ENCODE assay signal across 13 mouse cellular contexts in genomic region chr16:30642229-30642628, GRCm38 (mm10). TPM values are rescaled to one million over a fixed set of nuclear protein-coding genes. Genes with fewer than 3 reads are reported as not detected.
DNase-seq lines count a peak whose midpoint lies in the region; TF ChIP-seq lines count a peak whose summit lies in the region.
"Had no signal": no experiment of that assay in that cellular context is flagged by ENCODE, and none has a peak within 500 bp of the region (broad histone marks: within the 10 kb centered on the region; RNA-seq: fewer than 3 reads in every experiment).

No protein-coding gene starts in this region.

- peaks cover 24% of the 10 kb centered on the region for H3K9me3 ChIP-seq in CH12.LX (replicated peaks; ENCODE audit: low read length)
- H3K9me3 ChIP-seq: heart, embryonic 15.5 days had no signal

- no peak overlapping the region for H3K4me3 ChIP-seq in layer of hippocampus, adult 2 months
- H3K4me3 ChIP-seq in CH12.LX (replicated peaks in 1 of 3; ENCODE audit: low read depth in 2 of 3, low read length in 2 of 3, poor library complexity in 1 of 3): no peak overlapping the region
- no peak overlapping the region for H3K4me3 ChIP-seq in bone marrow, adult 2 months (replicated peaks; ENCODE audit: control insufficient read depth, low read depth, low read length)
- H3K4me3 ChIP-seq: embryonic facial prominence, embryonic 10.5 days; heart, embryonic 15.5 days; megakaryocyte, embryonic 14.5 days had no signal

- in situ Hi-C loops in CH12.LX (cut with MboI; ENCODE audit: low pct_ligation_motif_present, low pct_unique_long_range_greater_than_20kb, low sequenced_read_pairs): no loop called here

- H3K36me3 ChIP-seq in CH12.LX (replicated peaks in 1 of 2; ENCODE audit: control insufficient read depth in 1 of 2, insufficient read depth in 1 of 2, low read length in 1 of 2): no peaks in the 10 kb centered on the region
- H3K36me3 ChIP-seq: embryonic facial prominence, embryonic 10.5 days; heart, embryonic 15.5 days had no signal

- H3K4me2 ChIP-seq in CH12.LX (ENCODE audit: insufficient read depth, low read depth, poor library complexity, severe bottlenecking): no peak overlapping the region
- H3K4me2 ChIP-seq: heart, embryonic 15.5 days; hindbrain, embryonic 14.5 days had no signal

- intact Hi-C loops in left cerebral cortex, postnatal 4 days (cut with DNase I): no loop called here

- H3K27ac ChIP-seq in layer of hippocampus, adult 2 months: no peak overlapping the region
- H3K27ac ChIP-seq in CH12.LX (ENCODE audit: insufficient read depth, low read depth): no peak overlapping the region
- no peak overlapping the region for H3K27ac ChIP-seq in bone marrow, adult 2 months (ENCODE audit: control insufficient read depth, insufficient read depth, low read depth, low read length, poor library complexity)
- H3K27ac ChIP-seq: embryonic facial prominence, embryonic 10.5 days; heart, embryonic 15.5 days; hindbrain, embryonic 14.5 days had no signal

- H3K4me1 ChIP-seq in CH12.LX (ENCODE audit: control insufficient read depth in 1 of 2, insufficient read depth in 2 of 2): peaks cover 12 to 36% of the 10 kb centered on the region in 2 experiments
- H3K4me1 ChIP-seq in bone marrow, adult 2 months (ENCODE audit: control insufficient read depth, insufficient read depth, low read length): peaks cover 1% of the 10 kb centered on the region; the same call in 1 of the 2 replicates
- H3K4me1 ChIP-seq: heart, embryonic 15.5 days had no signal

- WGBS in bone marrow, adult 2 months: 74% methylated on average over 3 of the region's 3 CpGs

- TF ChIP-seq CTCF in layer of hippocampus, adult 2 months (conservative IDR thresholded peaks at IDR 0.05): peak; percentile 41
- peak in 1 of 2 experiments; percentile 45; a peak in 2 of 4 replicates for TF ChIP-seq CTCF in CH12.LX (conservative IDR thresholded peaks at IDR 0.05 in 1 of 2, IDR thresholded peaks at IDR 0.05 in 1 of 2; ENCODE audit: low read depth in 2 of 2, low read length in 2 of 2)
- TF ChIP-seq CTCF in bone marrow, adult 2 months (IDR thresholded peaks at IDR 0.05; ENCODE audit: control insufficient read depth, insufficient read depth, low read length): peak; percentile 46; the same call in 1 of the 2 replicates

- no peak for DNase-seq in layer of hippocampus, adult 2 months (ENCODE audit: low spot score in 2 of 2)
- no peak for DNase-seq in layer of hippocampus, postnatal 36 days
- DNase-seq in 3T3-L1 (ENCODE audit: low read depth, low spot score): peak; percentile 30
- DNase-seq in CH12.LX (ENCODE audit: extremely low read depth): no peak
- DNase-seq in left cerebral cortex, postnatal 4 days: no peak
- no peak for DNase-seq in kidney, postnatal 4 days
- DNase-seq: cerebellum, postnatal 14 days; layer of hippocampus, adult 9-11 months had no signal

- TF ChIP-seq RAD21 in CH12.LX (IDR thresholded peaks at IDR 0.05; ENCODE audit: low read depth, low read length): peak; percentile 29

- no peak overlapping the region for H3K9ac ChIP-seq in CH12.LX (ENCODE audit: insufficient read depth, low read depth)
- H3K9ac ChIP-seq: heart, embryonic 15.5 days; hindbrain, embryonic 14.5 days had no signal

- dilution Hi-C loops in CH12.LX (cut with MboI; ENCODE audit: extremely low pct_ligation_motif_present, extremely low pct_unique_long_range_greater_than_20kb, low sequenced_read_pairs): no loop called here

- TF ChIP-seq POLR2A in CH12.LX (IDR thresholded peaks at IDR 0.05; ENCODE audit: low read depth, low read length): no peak
- no peak for TF ChIP-seq POLR2A in bone marrow, adult 2 months (IDR thresholded peaks at IDR 0.05; ENCODE audit: borderline replicate concordance, control insufficient read depth, low read depth, low read length)

- no peak for TF ChIP-seq EP300 in CH12.LX (IDR thresholded peaks at IDR 0.05; ENCODE audit: low read length)

- H3K79me2 ChIP-seq in CH12.LX (replicated peaks; ENCODE audit: control insufficient read depth, extremely low read depth, insufficient read depth, poor library complexity, severe bottlenecking): no peaks in the 10 kb centered on the region

- H3K27me3 ChIP-seq in CH12.LX (replicated peaks): no peaks in the 10 kb centered on the region
- H3K27me3 ChIP-seq: heart, embryonic 15.5 days had no signal

TF ChIP-seq in CH12.LX, 34 proteins besides CTCF, POLR2A, EP300 and RAD21:
- TF ChIP-seq TCF12 (IDR thresholded peaks at IDR 0.05; ENCODE audit: low read depth, low read length) (no peak), SMC3 (IDR thresholded peaks at IDR 0.05; ENCODE audit: low read depth, low read length) (peak; percentile 60)
TF ChIP-seq in CH12.LX: peak in this region for 1.

RNA-seq across cellular contexts. Expression of gene Fam43a, which starts 42.7 kb away (rescaled TPM):
- 10 to 100 TPM in 1 of 2 experiments, 1 to 10 TPM in 1; 9.2 to 10.3 TPM for total RNA-seq in layer of hippocampus, adult 2 months (2021)
- 10 to 100 TPM in 1 of 2 experiments, 1 to 10 TPM in 1; 9.6 to 13.6 TPM for total RNA-seq in layer of hippocampus, postnatal 36 days (2021)
- total RNA-seq in CH12.LX (2012; rRNA removed): 82.2 and 106 TPM in 2 replicates
- 77.1 and 82.1 TPM in 2 replicates for total RNA-seq in CH12.LX (2014; rRNA removed)
- 106 and 121 TPM in 2 replicates for polyA plus RNA-seq in CH12.LX (2012; ENCODE audit: insufficient read length, low read depth)
- polyA plus RNA-seq in bone marrow, adult 2 months (2011; ENCODE audit: insufficient read depth, insufficient read length, low replicate concordance, missing spikeins): 8.8 and 16.3 TPM in 2 replicates
- total RNA-seq in left cerebral cortex, postnatal 4 days (2021): 10 to 100 TPM; 11.5 to 12.7 TPM

RNA-seq across cellular contexts. Expression of gene Lsg1, which starts 54.8 kb away (rescaled TPM):
- total RNA-seq in layer of hippocampus, adult 2 months (2021): 10 to 100 TPM; 16.7 to 20.7 TPM
- 10 to 100 TPM; 17.1 to 19.8 TPM for total RNA-seq in layer of hippocampus, postnatal 36 days (2021)
- 58.4 and 70.8 TPM in 2 replicates for total RNA-seq in CH12.LX (2012; rRNA removed)
- 94.7 and 106 TPM in 2 replicates for total RNA-seq in CH12.LX (2014; rRNA removed)
- polyA plus RNA-seq in CH12.LX (2012; ENCODE audit: insufficient read length, low read depth): 189 and 261 TPM in 2 replicates
- 9.3 and 17.5 TPM in 2 replicates for polyA plus RNA-seq in bone marrow, adult 2 months (2011; ENCODE audit: insufficient read depth, insufficient read length, low replicate concordance, missing spikeins)
- total RNA-seq in left cerebral cortex, postnatal 4 days (2021): 10 to 100 TPM; 28.6 to 29.8 TPM

Comparison
In these comparisons a context has a peak if more than half of its experiments do, and no peak if none do; other contexts are left out.
1. RNA of gene Fam43a, which starts 42.7 kb away (total RNA-seq): 77.1 to 106 TPM in CH12.LX; 9.6 to 13.6 TPM in layer of hippocampus, postnatal 36 days, 11.5 to 12.7 TPM in left cerebral cortex, postnatal 4 days and 9.2 to 10.3 TPM in layer of hippocampus, adult 2 months; every median in the first group is over 4 times any median in the second.